ENCODE assay signal across 8 mouse cellular contexts in genomic region chr17:35919864-35920301, GRCm38 (mm10). TPM values are rescaled to one million over a fixed set of nuclear protein-coding genes. Genes with fewer than 3 reads are reported as not detected.
DNase-seq lines count a peak whose midpoint lies in the region; ATAC-seq and TF ChIP-seq lines count a peak whose summit lies in the region.

No protein-coding gene starts in this region.

- H3K4me3 ChIP-seq in heart, embryonic 10.5 days: peak overlapping the region; percentile 80
- H3K4me3 ChIP-seq in G1E (ENCODE audit: low read depth, low read length): peak overlapping the region; percentile 64; the same call in 1 of the 2 replicates
- H3K4me3 ChIP-seq in forebrain, embryonic 13.5 days: peak overlapping the region; percentile 76
- peak overlapping the region; percentile 68 to 88 for H3K4me3 ChIP-seq in liver, embryonic 14.5 days (ENCODE audit: insufficient read depth in 1 of 2, low read depth in 2 of 2, low read length in 2 of 2)
- 0 out of 2 replicates have a peak overlapping the region, but pooled peaks have one; percentile 17 for H3K4me3 ChIP-seq in stomach, postnatal 0 days (ENCODE audit: low read depth, low read length)

- peak overlapping the region; percentile 98 for H3K27ac ChIP-seq in heart, embryonic 10.5 days
- peak overlapping the region; percentile 99 for H3K27ac ChIP-seq in forebrain, embryonic 13.5 days
- H3K27ac ChIP-seq in liver, embryonic 14.5 days: peak overlapping the region; percentile 97
- peak overlapping the region; percentile 79; the same call in 1 of the 2 replicates for H3K27ac ChIP-seq in stomach, postnatal 0 days (replicated peaks)

- intact Hi-C loops in left cerebral cortex, postnatal 14 days (cut with DNase I): loop anchor here (5.0 to 10.0 kb wide), 2 partner anchors 37 to 335 kb away; partner anchors contain the start of gene Rpp21

- 45% methylated on average over 6 of the region's 6 CpGs for WGBS in heart, embryonic 10.5 days
- 50% methylated on average over 6 of the region's 6 CpGs for WGBS in forebrain, embryonic 13.5 days
- 6% methylated on average over 6 of the region's 6 CpGs for WGBS in liver, embryonic 14.5 days (ENCODE audit: insufficient replicate concordance)
- 28% methylated on average over 6 of the region's 6 CpGs for WGBS in stomach, postnatal 0 days

- no peak for TF ChIP-seq CTCF in G1E (IDR thresholded peaks at IDR 0.05; ENCODE audit: low read depth, low read length)
- TF ChIP-seq CTCF in liver, embryonic 14.5 days (IDR thresholded peaks at IDR 0.05; ENCODE audit: low read depth): no peak
- TF ChIP-seq CTCF in stomach, postnatal 0 days (IDR thresholded peaks at IDR 0.05; ENCODE audit: low read depth): no peak

- peaks cover 23% of the 10 kb centered on the region for H3K4me1 ChIP-seq in heart, embryonic 10.5 days
- peaks cover 61% of the 10 kb centered on the region for H3K4me1 ChIP-seq in G1E (ENCODE audit: insufficient read depth, low read depth, low read length)
- peaks cover 35% of the 10 kb centered on the region for H3K4me1 ChIP-seq in forebrain, embryonic 13.5 days
- peaks cover 20 to 28% of the 10 kb centered on the region in 2 experiments for H3K4me1 ChIP-seq in liver, embryonic 14.5 days (replicated peaks; ENCODE audit: control insufficient read depth in 2 of 2, insufficient read depth in 2 of 2, low read length in 1 of 2)
- H3K4me1 ChIP-seq in stomach, postnatal 0 days (replicated peaks; ENCODE audit: control insufficient read depth, insufficient read depth): peaks cover 4% of the 10 kb centered on the region

- no peak for DNase-seq in heart, embryonic 10.5 days (ENCODE audit: low spot score)
- no peak for DNase-seq in heart, adult 18-20 months
- no peak for DNase-seq in G1E (ENCODE audit: low spot score)
- DNase-seq in liver, embryonic 14.5 days (ENCODE audit: low read depth in 3 of 3, low spot score in 3 of 3): peak in 2 of 3 experiments; percentile 72 to 76
- DNase-seq in stomach, postnatal 0 days (ENCODE audit: low spot score): no peak
- no peak for DNase-seq in left cerebral cortex, postnatal 14 days (ENCODE audit: low spot score in 2 of 2)
- no peak for DNase-seq in natural killer cell, adult 2 months (ENCODE audit: low spot score in 2 of 2)

- H3K27me3 ChIP-seq in heart, embryonic 10.5 days (ENCODE audit: insufficient read depth, poor library complexity, severe bottlenecking): no peaks in the 10 kb centered on the region
- no peaks in the 10 kb centered on the region for H3K27me3 ChIP-seq in G1E (ENCODE audit: insufficient read depth, low read length)
- no peaks in the 10 kb centered on the region for H3K27me3 ChIP-seq in forebrain, embryonic 13.5 days
- H3K27me3 ChIP-seq in liver, embryonic 14.5 days (ENCODE audit: control insufficient read depth, insufficient read depth, low read length): no peaks in the 10 kb centered on the region
- no peaks in the 10 kb centered on the region for H3K27me3 ChIP-seq in stomach, postnatal 0 days (ENCODE audit: control insufficient read depth, insufficient read depth, low read length)

- H3K36me3 ChIP-seq in heart, embryonic 10.5 days: peaks cover 31% of the 10 kb centered on the region
- peaks cover 53% of the 10 kb centered on the region for H3K36me3 ChIP-seq in G1E (replicated peaks)
- H3K36me3 ChIP-seq in forebrain, embryonic 13.5 days (ENCODE audit: poor library complexity, severe bottlenecking): peaks cover 19% of the 10 kb centered on the region
- peaks cover 32% of the 10 kb centered on the region for H3K36me3 ChIP-seq in liver, embryonic 14.5 days (replicated peaks; ENCODE audit: control insufficient read depth, insufficient read depth, low read depth)
- peaks cover 5% of the 10 kb centered on the region for H3K36me3 ChIP-seq in stomach, postnatal 0 days (ENCODE audit: control insufficient read depth, insufficient read depth, low read length)

- H3K9me3 ChIP-seq in heart, embryonic 10.5 days: no peaks in the 10 kb centered on the region
- no peaks in the 10 kb centered on the region for H3K9me3 ChIP-seq in G1E (replicated peaks)
- no peaks in the 10 kb centered on the region for H3K9me3 ChIP-seq in forebrain, embryonic 13.5 days (replicated peaks)
- no peaks in the 10 kb centered on the region for H3K9me3 ChIP-seq in liver, embryonic 14.5 days (ENCODE audit: control insufficient read depth, low read length)
- H3K9me3 ChIP-seq in stomach, postnatal 0 days (ENCODE audit: control insufficient read depth, low read length): no peaks in the 10 kb centered on the region

- peak; percentile 47 for TF ChIP-seq EP300 in liver, embryonic 14.5 days (IDR thresholded peaks at IDR 0.05; ENCODE audit: low read depth)
- no peak for TF ChIP-seq EP300 in stomach, postnatal 0 days (optimal IDR thresholded peaks at IDR 0.05)

- H3K4me2 ChIP-seq in forebrain, embryonic 13.5 days: peak overlapping the region; percentile 79
- peak overlapping the region; percentile 96 for H3K4me2 ChIP-seq in liver, embryonic 14.5 days (ENCODE audit: low read depth)
- H3K4me2 ChIP-seq in stomach, postnatal 0 days (replicated peaks; ENCODE audit: low read depth): peak overlapping the region; percentile 52

- ATAC-seq in G1E (ENCODE audit: extremely low read depth, insufficient number of reproducible peaks, low FRiP score, poor library complexity, severe bottlenecking): peak; percentile 5; the same call in 1 of the 2 replicates
- no peak for ATAC-seq in forebrain, embryonic 13.5 days
- ATAC-seq in liver, embryonic 14.5 days (ENCODE audit: insufficient read depth): peak; percentile 19; the same call in 1 of the 2 replicates
- ATAC-seq in stomach, postnatal 0 days (ENCODE audit: low FRiP score, low TSS enrichment): no peak

- peak overlapping the region; percentile 98 for H3K9ac ChIP-seq in forebrain, embryonic 13.5 days
- peak overlapping the region; percentile 100 for H3K9ac ChIP-seq in liver, embryonic 14.5 days (replicated peaks)
- H3K9ac ChIP-seq in stomach, postnatal 0 days (ENCODE audit: low read length): peak overlapping the region; percentile 41; the same call in 1 of the 2 replicates

RNA-seq across cellular contexts. Expression of gene Ppp1r10, which starts 3.6 kb away (rescaled TPM):
- polyA plus RNA-seq in heart, embryonic 10.5 days (2016; fragmentation: Nextera tagmentation; extraction: Ambion mirVana): 37.6 and 45.2 TPM in 2 replicates
- total RNA-seq in heart, adult 18-20 months (2021): 10 to 100 TPM; 22.4 to 28.8 TPM
- total RNA-seq in G1E (2014; fragmentation: Nextera tagmentation) (85.7 and 93.8 TPM in 2 replicates), G1E (2017) (64.7 and 77.3 TPM in 2 replicates)
- 30.9 and 33.0 TPM in 2 replicates for polyA plus RNA-seq in G1E (2012)
- polyA plus RNA-seq in forebrain, embryonic 13.5 days (2015; fragmentation: Nextera tagmentation; extraction: Ambion mirVana): 51.8 and 52.2 TPM in 2 replicates
- polyA plus RNA-seq in liver, embryonic 14.5 days (2012; rRNA removed): 12.3 and 15.6 TPM in 2 replicates
- polyA plus RNA-seq in liver, embryonic 14.5 days (2014; fragmentation: Nextera tagmentation; extraction: Ambion mirVana): 15.4 and 17.4 TPM in 2 replicates
- 13.9 and 17.4 TPM in 2 replicates for polyA plus RNA-seq in stomach, postnatal 0 days (2015; fragmentation: Nextera tagmentation; extraction: Ambion mirVana)
- total RNA-seq in left cerebral cortex, postnatal 14 days (2021): 10 to 100 TPM; 62.1 to 68.3 TPM

RNA-seq across cellular contexts. Expression of gene Mrps18b, which starts 3.7 kb away (rescaled TPM):
- polyA plus RNA-seq in heart, embryonic 10.5 days (2016; fragmentation: Nextera tagmentation; extraction: Ambion mirVana): 99.5 and 111 TPM in 2 replicates
- 10 to 100 TPM; 52.1 to 64.7 TPM for total RNA-seq in heart, adult 18-20 months (2021)
- 107 and 118 TPM in 2 replicates for total RNA-seq in G1E (2014; fragmentation: Nextera tagmentation)
- 103 and 127 TPM in 2 replicates for total RNA-seq in G1E (2017)
- 7.8 and 8.9 TPM in 2 replicates for polyA plus RNA-seq in G1E (2012)
- 57.1 and 62.2 TPM in 2 replicates for polyA plus RNA-seq in forebrain, embryonic 13.5 days (2015; fragmentation: Nextera tagmentation; extraction: Ambion mirVana)
- 42.6 and 51.6 TPM in 2 replicates for polyA plus RNA-seq in liver, embryonic 14.5 days (2012; rRNA removed)
- polyA plus RNA-seq in liver, embryonic 14.5 days (2014; fragmentation: Nextera tagmentation; extraction: Ambion mirVana): 73.8 and 74.1 TPM in 2 replicates
- 80.0 and 83.4 TPM in 2 replicates for polyA plus RNA-seq in stomach, postnatal 0 days (2015; fragmentation: Nextera tagmentation; extraction: Ambion mirVana)
- 10 to 100 TPM; 40.0 to 41.7 TPM for total RNA-seq in left cerebral cortex, postnatal 14 days (2021)

RNA-seq across cellular contexts. Expression of gene Atat1, which starts 10.0 kb away (rescaled TPM):
- 59.4 and 78.6 TPM in 2 replicates for polyA plus RNA-seq in heart, embryonic 10.5 days (2016; fragmentation: Nextera tagmentation; extraction: Ambion mirVana)
- total RNA-seq in heart, adult 18-20 months (2021): 1 to 10 TPM; 5.9 to 6.5 TPM
- total RNA-seq in G1E (2014; fragmentation: Nextera tagmentation) (18.1 and 18.3 TPM in 2 replicates), G1E (2017) (7.3 and 10.5 TPM in 2 replicates)
- polyA plus RNA-seq in G1E (2012): 16.3 and 17.3 TPM in 2 replicates
- 331 and 355 TPM in 2 replicates for polyA plus RNA-seq in forebrain, embryonic 13.5 days (2015; fragmentation: Nextera tagmentation; extraction: Ambion mirVana)
- polyA plus RNA-seq in liver, embryonic 14.5 days (2012; rRNA removed): 8.5 and 8.7 TPM in 2 replicates
- 3.3 and 5.8 TPM in 2 replicates for polyA plus RNA-seq in liver, embryonic 14.5 days (2014; fragmentation: Nextera tagmentation; extraction: Ambion mirVana)
- 12.7 and 14.5 TPM in 2 replicates for polyA plus RNA-seq in stomach, postnatal 0 days (2015; fragmentation: Nextera tagmentation; extraction: Ambion mirVana)
- 10 to 100 TPM; 64.6 to 69.9 TPM for total RNA-seq in left cerebral cortex, postnatal 14 days (2021)

RNA-seq across cellular contexts. Expression of gene 2310061I04Rik, which starts 22.7 kb away (rescaled TPM):
- polyA plus RNA-seq in heart, embryonic 10.5 days (2016; fragmentation: Nextera tagmentation; extraction: Ambion mirVana): 23.8 and 26.7 TPM in 2 replicates
- total RNA-seq in heart, adult 18-20 months (2021): 100 to 1,000 TPM; 101 to 105 TPM
- total RNA-seq in G1E (2014; fragmentation: Nextera tagmentation) (32.7 and 45.0 TPM in 2 replicates), G1E (2017) (3.1 and 3.3 TPM in 2 replicates)
- 163 and 185 TPM in 2 replicates for polyA plus RNA-seq in G1E (2012)
- polyA plus RNA-seq in forebrain, embryonic 13.5 days (2015; fragmentation: Nextera tagmentation; extraction: Ambion mirVana): 31.6 and 36.6 TPM in 2 replicates
- 14.4 and 18.3 TPM in 2 replicates for polyA plus RNA-seq in liver, embryonic 14.5 days (2012; rRNA removed)
- 10.6 and 10.9 TPM in 2 replicates for polyA plus RNA-seq in liver, embryonic 14.5 days (2014; fragmentation: Nextera tagmentation; extraction: Ambion mirVana)
- polyA plus RNA-seq in stomach, postnatal 0 days (2015; fragmentation: Nextera tagmentation; extraction: Ambion mirVana): 20.5 and 21.7 TPM in 2 replicates
- total RNA-seq in left cerebral cortex, postnatal 14 days (2021): 10 to 100 TPM; 65.2 to 66.9 TPM

RNA-seq across cellular contexts. Expression of gene Dhx16, which starts 40.3 kb away (rescaled TPM):
- 34.8 and 44.5 TPM in 2 replicates for polyA plus RNA-seq in heart, embryonic 10.5 days (2016; fragmentation: Nextera tagmentation; extraction: Ambion mirVana)
- 10 to 100 TPM; 18.3 to 20.4 TPM for total RNA-seq in heart, adult 18-20 months (2021)
- total RNA-seq in G1E (2014; fragmentation: Nextera tagmentation) (48.8 and 56.3 TPM in 2 replicates), G1E (2017) (76.8 and 81.1 TPM in 2 replicates)
- 73.6 and 77.5 TPM in 2 replicates for polyA plus RNA-seq in G1E (2012)
- polyA plus RNA-seq in forebrain, embryonic 13.5 days (2015; fragmentation: Nextera tagmentation; extraction: Ambion mirVana): 38.6 and 39.9 TPM in 2 replicates
- polyA plus RNA-seq in liver, embryonic 14.5 days (2012; rRNA removed): 44.8 and 46.0 TPM in 2 replicates
- 25.5 and 30.2 TPM in 2 replicates for polyA plus RNA-seq in liver, embryonic 14.5 days (2014; fragmentation: Nextera tagmentation; extraction: Ambion mirVana)
- polyA plus RNA-seq in stomach, postnatal 0 days (2015; fragmentation: Nextera tagmentation; extraction: Ambion mirVana): 14.2 and 19.3 TPM in 2 replicates
- 10 to 100 TPM; 30.1 to 32.1 TPM for total RNA-seq in left cerebral cortex, postnatal 14 days (2021)

Comparison
In these comparisons a context has a peak if more than half of its experiments do, and no peak if none do; other contexts are left out.
1. DNase-seq: peak in liver, embryonic 14.5 days (2 of 3); none in heart, embryonic 10.5 days (single experiment), heart, adult 18-20 months (0 of 2), G1E (single experiment), stomach, postnatal 0 days (single experiment), left cerebral cortex, postnatal 14 days (0 of 2) and natural killer cell, adult 2 months (0 of 2).
2. H3K4me3 ChIP-seq: peak in every context shown above with its lines; median percentile 80 in heart, embryonic 10.5 days; 78 in liver, embryonic 14.5 days; 76 in forebrain, embryonic 13.5 days; 64 in G1E; 17 in stomach, postnatal 0 days.
3. ATAC-seq: peak in G1E (single experiment) and liver, embryonic 14.5 days (single experiment); none in forebrain, embryonic 13.5 days (single experiment) and stomach, postnatal 0 days (single experiment).
4. H3K9ac ChIP-seq: peak in every context shown above with its lines; median percentile 100 in liver, embryonic 14.5 days; 98 in forebrain, embryonic 13.5 days; 41 in stomach, postnatal 0 days.
5. Peak in every context shown above with its lines, with median percentiles within 50 percentile points of each other: H3K27ac ChIP-seq and H3K4me2 ChIP-seq.